Mouse (Mus musculus) left cerebral cortex, adult 2 months (tissue): ENCODE results near the gene Plxna4. TPM values are rescaled to one million over a fixed set of nuclear protein-coding genes. Genes with fewer than 3 reads are reported as not detected.
"Not testable (repeated sequence)": the region's sequence is repeated elsewhere in the genome, so short reads cannot be mapped to it uniquely, and the experiment has no call there.

Experiments used
- DNase-seq, 2 experiments: peaks; one replicate each; pipeline ENCODE4 v3.0.0; 2021 to 2022; ENCODE audit warnings: low spot score in 2 of 2, mixed read lengths in 1 of 2; ENCODE audit errors: extremely low spot score in 1 of 2
- H3K27ac ChIP-seq: fragments of 200-600 bp; 2 replicates; pipeline ENCODE4 v1.8.1; 2022
- H3K4me3 ChIP-seq: fragments of 200-600 bp; 2 replicates; pipeline ENCODE4 v1.8.1; 2022
- CTCF ChIP-seq: fragments of 200-600 bp; IDR thresholded peaks from 2 replicates; pipeline ENCODE4 v1.8.1; 2022; ENCODE audit warnings: antibody characterized with exemption, mild to moderate bottlenecking, moderate library complexity
- intact Hi-C: fragments of 180-260 bp; cut with DNase I; formaldehyde crosslinking; loops from one replicate; pipeline ENCODE4 v1.15.1; 2025
- total RNA-seq, 2 experiments: library from RNA; stranded (reverse); gene quantifications; 2 replicates each; pipeline ENCODE4 v1.2.3; 2021

The Plxna4 gene
- total RNA-seq, 2 experiments from 2014 or later, result 70.2 to 71.6 TPM

DNA sequence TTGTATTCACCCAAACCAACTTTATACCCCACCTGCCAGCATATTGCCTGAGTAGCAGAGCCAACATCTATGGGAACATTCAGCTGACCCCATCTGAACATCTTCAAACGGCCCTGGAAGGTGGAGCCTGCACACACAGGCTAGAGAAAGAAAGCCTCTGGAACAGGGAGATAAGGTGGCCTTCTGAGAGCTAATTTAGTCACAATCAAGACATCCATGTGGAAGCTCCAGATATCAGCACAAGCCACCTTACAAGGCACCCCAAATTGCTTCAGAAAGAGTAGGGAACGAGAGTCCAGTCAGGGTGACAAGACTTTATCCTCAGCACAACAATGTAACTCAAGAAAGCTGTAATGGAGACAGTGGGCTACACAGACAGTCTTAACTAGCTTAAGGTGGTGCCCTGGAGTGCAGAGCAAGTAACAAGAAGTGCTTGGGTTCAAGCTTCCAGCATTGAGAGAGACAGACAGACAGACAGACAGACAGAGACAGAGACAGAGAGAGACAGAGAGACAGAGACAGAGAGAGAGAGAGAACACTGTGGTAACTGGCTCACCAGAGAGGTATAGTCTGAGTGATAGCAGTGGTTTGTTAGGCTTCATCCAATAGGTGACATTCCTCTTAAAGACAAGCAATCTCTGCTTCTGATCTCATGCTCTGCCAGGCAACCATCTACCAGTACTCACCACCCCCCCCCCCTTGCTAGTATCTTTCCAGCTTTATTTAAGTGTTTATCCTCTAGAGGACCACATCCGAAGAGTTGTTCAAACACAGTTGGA lies 53.8 kb downstream of the Plxna4 start:
- Histone ChIP-seq H3K27ac (no peak overlapping the region), H3K4me3 (no peak overlapping the region)
- no peak for DNase-seq
- intact Hi-C loops, result no loop called here
- no peak for TF ChIP-seq CTCF

GRCm38 (mm10) chr6:32528081-32528570 lies 59.9 kb downstream of the Plxna4 start:
- no peak for TF ChIP-seq CTCF

GRCm38 (mm10) chr6:32527518-32527917 lies 60.5 kb downstream of the Plxna4 start:
- TF ChIP-seq CTCF, result no peak
- intact Hi-C loops, result no loop called here

More at GRCm38 (mm10) chr6:32528081-32528570, 59.9 kb downstream of the Plxna4 start:
- no peak for DNase-seq
- Histone ChIP-seq H3K27ac (no peak overlapping the region), H3K4me3 (no peak overlapping the region)
- intact Hi-C loops, result no loop called here

GRCm38 (mm10) chr6:32526762-32527161 lies 61.2 kb downstream of the Plxna4 start:
- Histone ChIP-seq H3K27ac (no peak overlapping the region), H3K4me3 (no peak overlapping the region)
- intact Hi-C loops, result no loop called here
- no peak for TF ChIP-seq CTCF
- no peak for DNase-seq

More at GRCm38 (mm10) chr6:32527518-32527917, 60.5 kb downstream of the Plxna4 start:
- Histone ChIP-seq H3K27ac (no peak overlapping the region), H3K4me3 (no peak overlapping the region)
- DNase-seq, result no peak

GRCm38 (mm10) chr6:32520097-32520496 lies 67.9 kb downstream of the Plxna4 start:
- DNase-seq, result no peak
- Histone ChIP-seq H3K27ac (no peak overlapping the region), H3K4me3 (no peak overlapping the region)
- TF ChIP-seq CTCF, result no peak
- intact Hi-C loops, result no loop called here

DNA sequence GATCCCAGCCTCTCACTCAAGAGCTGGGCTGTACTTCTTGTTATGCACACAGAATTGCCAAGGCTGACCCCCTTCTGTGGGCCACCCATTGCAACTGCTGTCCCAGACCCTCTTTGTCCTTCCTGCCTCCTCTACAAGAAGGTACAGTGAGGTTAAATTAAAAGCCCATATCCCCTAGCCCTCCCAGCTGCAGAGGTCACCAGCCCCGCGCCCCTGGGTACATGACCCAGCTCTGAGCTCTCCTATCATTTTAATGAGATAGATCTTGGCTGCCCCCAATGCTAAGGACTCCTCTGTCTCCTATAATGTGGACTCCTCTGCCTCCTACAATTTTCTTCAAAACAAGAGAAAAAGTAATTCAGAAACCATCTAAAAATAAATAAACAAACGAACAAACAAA lies 69.4 kb downstream of the Plxna4 start:
- intact Hi-C loops, result no loop called here
- DNase-seq, result no peak
- no peak for TF ChIP-seq CTCF
- no peak overlapping the region for H3K27ac ChIP-seq
- no peak overlapping the region for H3K4me3 ChIP-seq

- Histone ChIP-seq H3K27ac (no peak overlapping the region), H3K4me3 (no peak overlapping the region)
- DNase-seq, result no peak
- intact Hi-C loops, result no loop called here
- TF ChIP-seq CTCF, result no peak
Observed at GRCm38 (mm10) chr6:32514096-32514495, 73.9 kb downstream of the Plxna4 start.

DNA sequence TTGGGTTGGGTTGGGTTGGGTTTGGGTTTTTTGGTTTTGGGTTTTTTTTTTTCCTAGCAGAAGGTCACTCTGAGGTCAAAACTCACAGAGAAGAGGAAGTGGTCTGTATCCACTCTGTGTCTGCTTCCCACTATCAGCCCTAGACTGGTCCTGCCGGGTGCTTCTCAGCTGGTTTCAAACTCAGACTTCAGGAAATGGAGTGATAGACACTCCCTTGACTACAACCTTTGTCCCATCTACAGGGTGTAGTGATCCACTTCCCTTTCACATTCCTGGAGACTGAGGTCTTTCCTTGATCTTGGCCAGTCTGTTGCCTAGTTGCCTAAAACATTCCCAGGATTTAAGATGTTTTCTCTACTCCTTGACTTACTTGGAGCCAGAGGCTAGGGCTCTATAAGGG lies 76.0 kb downstream of the Plxna4 start:
- Histone ChIP-seq H3K27ac (peak overlapping the region; percentile 5; the same call in 1 of the 2 replicates), H3K4me3 (no peak overlapping the region)
- no peak for TF ChIP-seq CTCF
- intact Hi-C loops, result no loop called here
- DNase-seq, result no peak

DNA sequence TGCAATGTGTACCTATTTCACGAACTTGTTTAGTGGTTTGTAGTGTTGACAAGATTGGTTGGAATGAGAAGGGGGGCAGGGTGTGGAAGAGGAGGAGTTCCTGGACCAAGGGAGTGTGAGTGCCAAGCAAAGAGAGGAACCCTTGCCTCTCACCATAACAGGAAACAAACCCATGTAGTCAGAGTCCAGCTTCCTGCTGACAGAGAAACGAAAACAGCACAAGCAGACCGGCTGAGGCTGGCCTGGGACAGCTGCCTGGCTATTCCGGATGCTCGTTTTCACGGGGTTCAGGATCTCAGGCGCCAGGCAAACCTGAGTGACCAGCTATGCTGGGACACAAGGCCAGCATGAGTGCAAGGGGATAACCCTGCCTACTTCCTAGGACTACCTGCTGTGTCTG lies 77.1 kb downstream of the Plxna4 start:
- intact Hi-C loops, result no loop called here
- Histone ChIP-seq H3K27ac (peak overlapping the region; percentile 42; the same call in 1 of the 2 replicates), H3K4me3 (no peak overlapping the region)
- no peak for TF ChIP-seq CTCF
- no peak for DNase-seq

DNA sequence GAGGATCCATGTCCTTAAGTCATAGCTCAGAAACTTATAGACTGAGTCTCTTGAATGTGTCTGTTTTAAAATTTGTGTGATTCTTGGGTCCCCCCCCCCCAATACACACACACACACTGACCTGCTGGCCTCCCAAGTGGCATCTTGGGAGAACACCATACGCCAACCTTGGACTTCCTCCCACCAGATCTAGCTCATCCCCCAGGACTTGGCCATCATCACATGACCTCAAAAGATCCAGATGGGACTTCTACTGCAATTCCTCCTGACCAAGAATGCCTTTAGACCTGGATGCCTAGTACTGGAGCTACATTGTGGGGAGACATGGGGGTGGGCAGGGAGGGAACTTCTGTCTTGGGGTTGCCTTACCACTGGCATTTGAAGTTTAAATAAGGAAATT lies 77.5 kb downstream of the Plxna4 start:
- no peak for TF ChIP-seq CTCF
- H3K4me3 ChIP-seq, result no peak overlapping the region
- DNase-seq, result no peak
- H3K27ac ChIP-seq, result no peak overlapping the region
- intact Hi-C loops, result no loop called here

DNA sequence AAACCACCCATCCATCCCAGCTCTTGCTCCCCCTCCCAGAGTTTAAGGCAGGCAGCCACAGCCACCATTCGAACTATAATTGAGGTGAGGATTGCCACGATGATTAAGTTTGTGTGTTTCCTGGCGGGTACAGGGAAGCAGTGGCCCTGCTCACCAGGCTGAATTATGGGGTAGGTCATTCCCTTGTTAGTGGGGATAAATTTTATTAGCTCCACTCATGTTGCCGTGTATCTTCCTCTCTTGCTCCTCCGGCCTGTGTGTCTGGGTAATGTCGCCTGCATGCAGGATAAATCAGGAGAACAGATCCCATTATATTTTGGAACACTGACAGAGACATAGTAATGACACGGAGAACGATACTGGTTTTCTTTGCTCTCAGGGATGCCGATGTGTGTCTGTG lies 78.9 kb downstream of the Plxna4 start:
- no peak for DNase-seq
- intact Hi-C loops, result no loop called here

DNA sequence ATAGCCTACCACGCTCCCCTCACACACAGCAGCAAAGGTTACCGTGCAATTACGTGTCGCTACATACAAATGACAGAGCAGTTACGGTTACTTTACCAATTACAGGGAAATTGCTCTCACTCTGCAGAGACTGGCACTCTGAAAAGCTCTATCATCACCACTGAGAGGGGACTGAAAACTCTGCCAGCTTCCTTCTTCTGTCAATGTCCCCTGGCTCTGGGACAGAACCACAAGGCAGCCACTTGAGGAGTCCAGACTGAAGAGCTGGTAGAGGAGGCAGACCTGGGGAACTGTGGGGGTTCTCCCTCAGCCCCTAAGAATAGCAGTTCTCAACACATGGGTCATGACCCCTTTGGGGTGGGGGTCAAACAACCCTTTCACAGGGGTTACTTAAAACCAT lies 83.0 kb downstream of the Plxna4 start:
- Histone ChIP-seq H3K27ac (no peak overlapping the region), H3K4me3 (no peak overlapping the region)
- intact Hi-C loops, result no loop called here
- TF ChIP-seq CTCF, result no peak
- no peak for DNase-seq

More for the DNA sequence above, 78.9 kb downstream of the Plxna4 start:
- no peak for TF ChIP-seq CTCF
- no peak overlapping the region for H3K4me3 ChIP-seq
- no peak overlapping the region for H3K27ac ChIP-seq

DNA sequence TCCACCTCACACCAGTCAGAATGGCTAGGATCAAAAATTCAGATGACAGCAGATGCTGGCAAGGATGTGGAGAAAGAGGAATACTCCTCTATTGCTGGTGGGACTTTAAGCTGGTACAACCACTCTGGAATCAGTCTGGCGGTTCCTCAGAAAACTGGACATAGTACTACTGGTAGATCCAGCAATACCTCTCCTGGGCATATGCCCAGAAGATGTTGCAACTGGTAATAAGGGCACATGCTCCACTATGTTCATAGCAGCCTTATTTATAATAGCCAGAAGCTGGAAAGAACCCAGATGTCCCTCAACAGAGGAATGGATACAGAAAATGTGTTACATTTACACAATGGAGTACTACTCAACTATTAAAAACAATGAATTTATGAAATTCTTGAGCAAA lies 86.8 kb downstream of the Plxna4 start:
- H3K27ac ChIP-seq, intact Hi-C loops, H3K4me3 ChIP-seq, DNase-seq: not testable (repeated sequence)
